Mouse (Mus musculus) thymus, adult 2 months (tissue): Measurements from ENCODE around the gene Clec12a. TPM values are rescaled to one million over a fixed set of nuclear protein-coding genes. Genes with fewer than 3 reads are reported as not detected.

Experiments
- DNase-seq: peaks from one replicate; pipeline ENCODE4 v3.0.0; 2021
- H3K27ac ChIP-seq: fragments of 200-500 bp; 2 replicates; pipeline ENCODE4 v1.5.1; 2012; ENCODE audit warnings: low read length, control low read depth; ENCODE audit not compliant: control insufficient read depth, insufficient read depth
- H3K27me3 ChIP-seq: fragments of 200-500 bp; 2 replicates; pipeline ENCODE4 v1.6.1; 2012; ENCODE audit warnings: mild to moderate bottlenecking, low read length, moderate library complexity, mixed read lengths; ENCODE audit not compliant: control insufficient read depth, insufficient read depth
- H3K36me3 ChIP-seq: fragments of 200-500 bp; 2 replicates; pipeline ENCODE4 v1.6.1; 2012; ENCODE audit warnings: mild to moderate bottlenecking, low read length, moderate library complexity; ENCODE audit not compliant: control insufficient read depth, insufficient read depth
- H3K4me1 ChIP-seq: fragments of 200-500 bp; replicated peaks from 2 replicates; pipeline ENCODE4 v1.6.1; 2012; ENCODE audit warnings: low read length; ENCODE audit not compliant: control insufficient read depth, insufficient read depth
- H3K4me3 ChIP-seq: fragments of 200-500 bp; 2 replicates; pipeline ENCODE4 v1.5.1; 2012; ENCODE audit warnings: mild to moderate bottlenecking, low read length, control low read depth, moderate library complexity; ENCODE audit not compliant: control insufficient read depth, insufficient read depth
- CTCF ChIP-seq: fragments of 200-500 bp; IDR thresholded peaks from 2 replicates; pipeline ENCODE4 v1.5.1; 2012; ENCODE audit warnings: mild to moderate bottlenecking, control low read depth, low read length, moderate library complexity, borderline replicate concordance; ENCODE audit not compliant: control insufficient read depth, poor library complexity, insufficient read depth; ENCODE audit errors: extremely low read depth
- POLR2A ChIP-seq: fragments of 200-500 bp; IDR thresholded peaks from 2 replicates; pipeline ENCODE4 v1.6.1; 2012; ENCODE audit warnings: mild to moderate bottlenecking, low read length, control low read depth, moderate library complexity; ENCODE audit not compliant: control insufficient read depth, poor library complexity, insufficient read depth; ENCODE audit errors: extremely low read depth
- WGBS: fragments of 180-500 bp; shearing (Covaris S2); methylation state at CpG from one replicate; pipeline ENCODE4 v1.1.7; 2018; 5-methylcytosine and 5-hydroxymethylcytosine counted together
- polyA plus RNA-seq: library from polyadenylated mRNA; depleted of rRNA; stranded (reverse); fragments of >200 nt; gene quantifications from 2 replicates; pipeline ENCODE4 v1.2.3, GENCODE M21; 2012; rRNA removed

Clec12a gene
- polyA plus RNA-seq, 1 experiment: 3.6 TPM

DNA sequence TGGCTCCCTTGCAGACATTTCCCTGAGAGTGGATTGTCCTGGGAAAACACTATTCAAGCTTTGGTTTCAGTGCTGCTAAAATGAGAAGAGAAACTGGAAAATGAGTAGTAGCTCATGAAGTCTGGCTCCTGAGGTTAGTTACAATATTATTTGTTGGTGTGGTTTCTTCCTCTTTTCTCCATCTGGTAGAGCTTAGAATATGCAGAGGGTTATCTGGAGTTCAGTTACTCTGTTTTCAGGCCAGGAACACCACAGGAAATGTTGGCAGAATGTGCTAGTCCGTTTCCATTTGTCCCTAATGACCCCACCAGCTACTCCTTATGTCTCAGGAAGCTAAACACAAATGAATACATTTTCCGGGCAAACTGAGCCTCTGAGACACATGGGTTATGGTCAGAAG, 64.8 kb downstream of the Clec12a start:
- Histone ChIP-seq H3K36me3 (no peaks in the 10 kb centered on the region), H3K4me3 (no peak overlapping the region), H3K4me1 (no peaks in the 10 kb centered on the region), H3K27me3 (no peaks in the 10 kb centered on the region), H3K27ac (no peak overlapping the region)
- 25% methylated on average over 2 of the region's 2 CpGs for WGBS
- no peak for DNase-seq
- TF ChIP-seq CTCF (no peak), POLR2A (no peak)

DNA sequence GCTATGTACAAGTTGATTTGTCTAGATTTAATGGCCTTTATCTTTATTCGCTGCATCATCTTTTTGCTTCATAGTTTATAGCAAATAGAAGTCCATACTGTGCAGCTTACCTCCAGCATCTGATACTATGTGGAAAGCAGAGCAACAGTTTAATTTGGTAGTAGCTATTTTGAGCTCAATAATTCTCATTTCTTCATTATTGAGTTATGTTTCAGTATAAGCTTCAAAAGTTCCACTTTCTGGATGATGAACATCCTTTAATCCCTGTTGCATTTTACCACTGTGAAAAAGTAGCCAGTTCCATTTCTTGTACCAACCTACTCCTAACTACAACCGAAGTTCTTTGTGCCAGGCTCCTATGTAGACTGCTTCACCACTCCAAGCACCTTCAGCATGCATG, 66.1 kb downstream of the Clec12a start, which contains the start of gene Clec9a:
Gene Clec9a (plus strand): TSS at position 301 of the 400 bp plus-strand sequence.
- no peak for TF ChIP-seq POLR2A
- TF ChIP-seq CTCF: no peak
- DNase-seq: no peak
- Histone ChIP-seq H3K4me1 (no peaks in the 10 kb centered on the region), H3K27ac (no peak within 1 kb of the TSS), H3K4me3 (no peak within 1 kb of the TSS), H3K36me3 (no peaks in the 10 kb centered on the region), H3K27me3 (no peaks in the 10 kb centered on the region)
- 95% methylated on average over 2 of the region's 2 CpGs for WGBS

GRCm38 (mm10) chr6:129414177-129414576, 71.7 kb downstream of the Clec12a start:
- DNase-seq: no peak
- Histone ChIP-seq H3K27ac (no peak overlapping the region), H3K27me3 (no peaks in the 10 kb centered on the region), H3K4me3 (no peak overlapping the region), H3K36me3 (no peaks in the 10 kb centered on the region), H3K4me1 (no peaks in the 10 kb centered on the region)
- WGBS: 93% methylated on average over 1 of the region's 1 CpGs
- TF ChIP-seq CTCF (no peak), POLR2A (no peak)

Other genes with a start within 250 kb of the Clec12a start
- gene Clec2e, start 241.8 kb upstream of the Clec12a start, polyA plus RNA-seq: 0.15 TPM in 1 of 2 replicates, not detected in the other
- gene Clec2d, start 162.1 kb upstream of the Clec12a start, polyA plus RNA-seq: 43.1 and 91.5 TPM in 2 replicates
- gene Cd69, start 67.3 kb upstream of the Clec12a start, polyA plus RNA-seq: 18.0 and 22.0 TPM in 2 replicates
- gene 4922502D21Rik, start 10.9 kb upstream of the Clec12a start, polyA plus RNA-seq: 0.10 and 0.15 TPM in 2 replicates
- gene Clec12b, start 43.2 kb downstream of the Clec12a start, polyA plus RNA-seq: not detected in 2 replicates
- 1.3 and 1.4 TPM in 2 replicates for gene Clec1b, start 54.6 kb downstream of the Clec12a start, polyA plus RNA-seq
- 2.3 and 4.6 TPM in 2 replicates for gene Clec9a, start 66.2 kb downstream of the Clec12a start, polyA plus RNA-seq
- gene Clec1a, start 109.3 kb downstream of the Clec12a start, polyA plus RNA-seq: 0.33 and 0.65 TPM in 2 replicates
- gene Olr1, start 164.5 kb downstream of the Clec12a start, polyA plus RNA-seq: 0.13 and 0.19 TPM in 2 replicates
- gene Tmem52b, start 169.9 kb downstream of the Clec12a start, polyA plus RNA-seq: 0.18 TPM in 1 of 2 replicates, not detected in the other
- 24.6 and 29.8 TPM in 2 replicates for gene Gabarapl1, start 190.5 kb downstream of the Clec12a start, polyA plus RNA-seq
- 0.23 and 0.44 TPM in 2 replicates for gene Klre1, start 235.2 kb downstream of the Clec12a start, polyA plus RNA-seq
- 0.60 and 1.1 TPM in 2 replicates for gene Klrd1, start 249.1 kb downstream of the Clec12a start, polyA plus RNA-seq